Mouse (Mus musculus) T-cell, adult 2 months (primary cell): Measurements from ENCODE around the gene Pcbp1.
A peak's percentile ranks its signal among the peaks of the same experiment; 100 is the strongest.

Experiments used
- DNase-seq: peaks from one replicate; pipeline ENCODE4 v3.0.0; 2022; ENCODE audit warnings: low spot score

Gene Pcbp1

DNA sequence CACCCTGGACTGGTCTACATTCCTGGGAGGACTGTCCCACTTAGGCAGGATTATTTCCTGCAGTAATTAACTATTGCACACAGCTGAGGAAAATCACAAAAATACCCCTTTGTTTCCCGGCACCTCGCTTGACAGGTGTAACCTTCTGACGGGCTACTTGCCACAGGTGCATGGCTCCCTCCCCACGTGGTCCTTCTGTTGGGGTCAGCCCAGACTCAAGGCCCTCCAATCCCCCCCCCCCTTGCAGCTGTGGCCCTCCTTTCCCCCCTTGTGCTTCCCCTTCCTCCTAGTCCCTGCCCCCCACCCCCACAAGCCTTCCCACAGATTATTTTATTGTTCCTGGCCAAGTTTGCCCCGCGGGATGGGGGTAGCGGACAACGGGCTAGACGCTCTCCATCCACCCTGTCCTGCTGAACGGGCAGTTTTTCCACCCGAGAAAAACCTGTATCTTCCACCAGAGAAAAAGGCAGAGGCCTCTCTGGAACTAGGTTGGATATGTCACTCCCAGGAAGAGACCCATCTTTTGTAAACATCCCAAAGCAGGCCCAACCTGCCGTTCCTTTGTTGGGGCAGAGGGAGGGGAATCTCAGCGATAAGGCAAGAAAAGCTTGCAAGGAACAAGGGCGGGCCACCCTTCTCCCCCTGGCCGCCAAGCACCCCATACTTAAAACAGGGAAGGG, 2.2 kb downstream of the Pcbp1 start:
- DNase-seq = no peak

DNA sequence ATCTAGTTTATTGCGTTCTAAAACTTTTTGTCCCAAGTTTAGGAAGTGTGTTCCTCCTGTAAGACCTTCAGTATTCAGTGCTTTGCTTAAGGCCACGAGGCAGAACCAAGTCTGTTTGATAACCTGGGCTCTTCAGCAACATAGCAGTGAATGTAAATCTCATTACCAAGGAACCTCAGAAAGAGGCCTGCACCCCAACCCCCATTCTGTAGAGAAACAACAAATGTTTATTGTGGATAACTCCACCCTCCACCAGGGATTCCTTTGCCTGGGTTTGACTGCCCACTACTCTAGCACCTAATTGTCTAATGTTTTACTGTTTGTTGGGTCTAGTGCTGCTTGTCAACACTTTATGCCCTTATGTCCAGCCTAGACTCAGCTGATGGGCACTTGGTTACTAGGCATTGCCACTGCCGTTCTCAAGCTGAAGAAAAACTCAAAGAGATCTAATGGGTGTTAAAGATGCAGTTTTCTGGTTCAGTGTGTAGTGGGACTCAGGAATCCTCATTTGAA, 2.8 kb downstream of the Pcbp1 start:
- no peak for DNase-seq

DNA sequence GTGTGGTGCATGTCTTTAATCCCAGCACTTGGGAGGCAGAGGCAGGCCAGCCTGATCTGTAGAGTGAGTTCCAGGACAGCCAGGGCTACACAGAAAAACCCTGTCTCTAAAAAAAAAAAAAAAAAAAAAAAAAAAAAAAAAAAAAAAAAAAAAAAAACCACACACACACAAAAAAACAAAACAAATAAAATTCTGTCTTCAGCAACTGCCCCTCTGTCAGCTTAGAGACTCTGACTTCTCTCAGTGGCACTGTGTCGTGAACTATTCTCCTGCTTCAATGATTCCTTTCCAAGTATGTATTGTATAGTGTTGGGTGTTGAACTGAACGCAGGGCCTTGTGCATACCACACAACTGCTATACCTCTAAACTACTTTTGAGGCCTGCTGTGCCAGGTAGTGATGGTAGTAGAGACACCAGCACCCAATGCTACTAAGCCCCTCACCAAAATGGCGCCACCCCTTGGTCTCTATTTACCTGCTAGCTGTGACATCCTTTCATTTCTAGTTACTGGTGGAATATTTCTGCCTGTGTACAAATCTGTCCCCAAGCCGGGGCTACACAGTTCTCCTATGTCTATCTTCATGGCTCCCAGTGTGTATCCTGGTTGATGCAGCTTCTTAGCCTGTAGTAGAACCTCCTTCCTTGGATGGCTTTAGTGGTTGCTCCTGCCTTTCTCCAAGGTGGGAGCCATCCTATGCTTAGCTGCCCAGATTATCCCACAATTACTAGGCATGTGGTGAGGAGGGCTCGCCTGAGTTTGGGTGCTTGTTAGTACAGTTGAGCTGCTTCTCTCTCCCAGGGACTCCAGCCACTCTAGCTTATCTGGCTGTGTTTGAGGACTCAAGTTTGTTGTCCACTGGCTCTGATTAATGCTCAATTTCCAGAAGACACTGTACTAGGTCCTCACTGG, 3.9 kb downstream of the Pcbp1 start:
- no peak for DNase-seq

DNA sequence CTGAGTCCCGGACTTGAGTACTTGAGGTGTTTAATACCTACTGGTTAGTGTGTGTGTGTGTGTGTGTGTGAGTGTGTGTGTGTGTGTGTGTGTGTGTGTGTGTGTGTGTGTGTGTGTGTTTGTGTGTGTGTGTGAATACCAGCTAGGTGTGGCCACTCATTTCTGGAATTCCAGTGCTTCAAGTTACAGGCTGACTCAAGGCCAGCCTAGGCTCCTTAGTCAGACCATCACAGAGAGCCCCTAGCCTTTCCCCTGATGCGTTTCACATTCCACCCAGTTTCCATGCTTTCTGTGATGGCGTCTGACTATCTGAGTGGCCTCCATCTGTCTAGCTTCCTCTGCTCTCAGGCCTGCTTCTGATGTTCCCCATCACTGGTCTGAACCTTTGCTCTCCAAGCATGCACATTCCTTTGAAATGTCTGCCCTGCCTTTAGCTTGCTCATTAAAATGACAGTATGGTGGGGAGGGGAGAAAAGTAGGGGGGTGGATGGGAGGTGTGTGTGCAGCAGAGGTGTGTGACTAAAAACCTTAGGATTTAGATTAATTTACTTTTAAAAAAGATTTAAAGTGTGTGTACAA, 6.3 kb downstream of the Pcbp1 start:
- no peak for DNase-seq

DNA sequence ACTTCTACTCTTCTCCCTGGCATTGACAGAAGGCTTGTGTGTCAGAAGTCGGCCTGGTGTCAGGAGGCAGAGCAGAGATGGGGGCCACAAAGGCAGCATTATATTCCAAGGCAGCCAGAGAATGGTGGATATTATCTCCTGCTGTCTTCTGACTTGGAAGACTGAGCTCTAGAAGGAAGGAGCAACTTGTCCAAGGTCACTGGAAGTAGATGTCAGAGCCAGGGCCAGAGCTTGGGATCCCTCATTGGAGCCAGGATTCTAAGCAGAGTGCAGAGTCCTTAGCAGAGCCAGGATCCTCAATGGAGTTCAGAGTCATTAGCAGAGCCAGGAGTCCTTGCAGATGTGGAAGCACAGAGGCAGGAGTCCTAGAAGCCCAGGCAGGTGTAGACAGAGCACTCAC, 10.1 kb downstream of the Pcbp1 start:
- no peak for DNase-seq

DNA sequence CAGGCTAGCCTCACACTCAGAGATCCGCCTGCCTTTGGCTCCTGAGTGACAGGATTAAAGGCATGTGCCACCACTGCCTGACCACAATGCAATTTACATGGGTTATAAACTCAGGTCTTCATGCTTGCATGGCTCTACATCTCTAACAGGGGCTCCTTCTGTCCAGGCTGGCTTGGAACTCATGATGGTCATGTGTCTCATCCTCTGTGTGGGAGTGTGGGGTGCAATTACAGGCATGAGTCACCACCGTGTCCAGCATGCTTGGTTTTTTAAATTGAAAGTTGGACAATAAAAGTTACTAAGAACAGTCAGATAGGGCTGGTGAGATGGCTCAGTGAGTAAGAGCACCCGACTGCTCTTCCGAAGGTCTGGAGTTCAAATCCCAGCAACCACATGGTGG, 12.8 kb downstream of the Pcbp1 start:
- DNase-seq = no peak

DNA sequence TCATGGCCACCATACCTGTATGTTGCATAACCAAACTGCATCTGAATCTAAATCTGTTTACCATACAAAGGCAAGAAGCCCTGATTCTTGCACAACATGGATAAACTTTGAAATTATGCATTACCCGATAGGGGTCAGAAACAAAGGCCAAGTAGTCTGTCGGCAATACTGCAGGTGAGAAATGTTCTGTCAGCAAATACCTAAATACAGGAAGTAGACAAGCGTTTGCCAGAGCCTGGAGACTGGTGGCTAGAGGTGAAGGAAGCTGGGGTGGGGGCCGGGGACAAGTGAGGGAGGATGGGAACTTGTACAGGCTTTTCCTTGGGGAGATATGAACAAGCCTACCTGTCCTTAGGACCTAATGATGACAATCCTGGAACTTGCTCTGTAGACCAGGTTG, 15.1 kb downstream of the Pcbp1 start:
- no peak for DNase-seq

DNA sequence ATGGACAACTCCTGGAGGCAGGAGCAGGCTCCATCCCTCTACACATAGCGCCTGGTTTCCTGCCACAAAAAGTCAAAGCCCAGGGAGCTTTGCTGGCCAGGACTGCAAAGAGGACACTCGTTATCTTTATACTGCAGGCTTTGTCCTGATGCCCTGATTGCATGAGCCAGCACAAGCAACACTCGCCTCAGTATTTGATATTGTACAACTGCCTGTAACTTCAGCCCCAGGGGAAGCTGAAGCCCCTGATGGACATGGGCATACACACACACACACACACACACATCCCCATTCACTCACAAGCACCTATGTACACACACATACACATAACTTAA, 16.3 kb downstream of the Pcbp1 start:
- no peak for DNase-seq

DNA sequence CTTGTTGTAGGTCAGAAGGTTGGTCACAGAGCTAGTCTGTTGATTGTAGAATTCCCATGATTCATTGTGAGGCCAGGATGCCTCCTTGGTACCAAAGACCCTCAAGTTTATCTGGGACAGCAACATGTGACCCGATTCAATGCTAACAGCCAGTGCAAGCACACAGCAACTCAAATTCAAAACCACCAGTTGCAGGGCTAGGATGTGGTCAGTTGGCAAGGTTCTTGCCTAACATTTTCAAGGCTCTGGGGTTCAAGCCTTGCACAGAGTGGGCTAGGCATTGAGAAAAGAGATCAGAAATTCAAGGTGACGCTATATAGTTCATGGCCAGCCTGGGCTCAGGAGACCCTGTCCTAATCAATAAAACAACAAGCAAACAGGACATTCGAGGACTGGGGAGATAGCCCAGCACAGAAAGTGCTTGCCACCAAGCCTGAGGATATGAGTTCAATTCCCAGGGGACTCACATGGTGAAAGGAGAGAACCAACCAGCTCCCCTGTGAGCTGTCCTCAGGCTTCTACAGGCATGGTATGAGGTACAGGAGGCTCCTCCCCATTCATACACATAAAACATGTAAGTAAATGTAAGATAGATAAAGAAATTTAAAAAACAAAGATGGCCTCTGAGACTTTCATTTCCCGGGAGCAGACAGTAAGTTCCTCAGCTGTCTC, 16.8 kb downstream of the Pcbp1 start:
- DNase-seq = no peak

DNA sequence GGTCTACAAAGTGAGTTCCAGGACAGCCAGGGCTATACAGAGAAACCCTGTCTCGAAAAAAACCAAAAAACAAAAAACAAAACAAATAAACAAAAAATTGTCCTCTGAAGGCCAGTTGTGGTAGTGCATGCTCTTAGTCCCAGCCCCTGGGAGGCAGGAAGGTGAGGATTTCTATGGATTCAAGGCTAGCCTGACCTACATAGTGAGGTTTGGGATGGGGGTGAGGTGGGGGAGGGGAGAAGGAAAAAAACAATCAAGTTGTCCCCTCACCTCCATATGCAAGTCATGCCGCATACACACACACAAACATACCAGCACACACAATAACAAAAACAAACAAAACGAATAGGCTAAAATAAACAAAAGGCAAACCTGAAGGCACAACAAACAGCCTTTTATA, 17.4 kb downstream of the Pcbp1 start:
- DNase-seq = no peak

DNA sequence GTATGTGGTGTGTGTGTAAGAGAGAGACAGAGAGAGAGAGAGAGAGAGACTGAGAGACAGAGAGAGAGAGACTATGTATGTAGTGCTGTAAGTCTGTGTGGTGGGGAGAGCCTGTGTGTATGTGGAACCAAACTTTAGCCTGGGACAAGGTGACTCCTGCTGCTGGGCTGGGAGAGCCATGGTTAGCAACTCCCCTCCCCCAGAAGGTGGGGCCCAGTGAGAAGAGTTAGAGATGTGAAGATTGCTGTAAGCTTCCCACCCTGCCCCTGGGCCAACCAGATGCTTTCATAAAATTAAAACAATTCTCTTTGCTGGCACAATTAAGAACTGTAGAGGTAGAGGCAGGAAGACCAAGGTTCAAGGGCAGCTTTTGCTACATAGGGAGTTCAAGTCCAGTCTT, 19.0 kb downstream of the Pcbp1 start:
- no peak for DNase-seq

DNA sequence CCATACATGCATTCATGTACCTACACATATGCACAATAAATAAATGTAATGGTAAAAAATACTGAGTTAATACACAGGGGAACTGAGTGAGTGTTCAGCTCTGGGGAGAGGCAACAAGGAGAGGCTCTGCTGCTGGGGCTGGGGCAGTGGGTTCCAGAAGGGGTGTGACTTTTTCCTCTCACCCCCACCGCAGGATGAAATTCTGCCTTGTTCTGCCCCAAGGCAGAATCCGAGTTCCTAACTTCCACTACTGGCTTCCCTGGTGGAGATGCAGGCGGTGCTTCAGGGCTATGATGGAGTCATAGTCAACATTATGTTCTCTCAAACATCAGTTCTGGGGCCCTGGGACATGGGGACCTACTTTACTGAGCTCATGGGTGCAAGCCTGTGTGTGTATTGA, 19.8 kb downstream of the Pcbp1 start:
- DNase-seq = no peak

DNA sequence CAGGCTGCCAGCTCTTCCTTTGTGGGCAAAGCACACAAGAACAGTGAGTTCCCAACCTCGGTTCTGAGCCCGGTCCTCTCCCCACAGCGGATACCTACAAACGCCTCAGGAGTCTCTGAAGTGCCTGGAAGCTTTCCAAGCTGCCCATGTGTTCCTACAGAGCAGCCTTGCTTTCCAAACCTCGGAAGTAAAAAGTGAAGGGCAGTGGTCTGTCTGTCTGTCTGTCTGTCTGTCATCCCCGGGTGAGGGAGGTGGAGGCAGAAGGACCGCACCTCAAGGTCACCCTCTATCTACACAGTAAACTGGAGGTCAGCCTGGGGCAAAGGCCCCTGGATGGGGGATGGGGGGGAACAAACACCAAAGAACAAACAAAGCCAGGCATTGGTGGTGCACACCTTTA, 20.4 kb downstream of the Pcbp1 start:
- DNase-seq = no peak

DNA sequence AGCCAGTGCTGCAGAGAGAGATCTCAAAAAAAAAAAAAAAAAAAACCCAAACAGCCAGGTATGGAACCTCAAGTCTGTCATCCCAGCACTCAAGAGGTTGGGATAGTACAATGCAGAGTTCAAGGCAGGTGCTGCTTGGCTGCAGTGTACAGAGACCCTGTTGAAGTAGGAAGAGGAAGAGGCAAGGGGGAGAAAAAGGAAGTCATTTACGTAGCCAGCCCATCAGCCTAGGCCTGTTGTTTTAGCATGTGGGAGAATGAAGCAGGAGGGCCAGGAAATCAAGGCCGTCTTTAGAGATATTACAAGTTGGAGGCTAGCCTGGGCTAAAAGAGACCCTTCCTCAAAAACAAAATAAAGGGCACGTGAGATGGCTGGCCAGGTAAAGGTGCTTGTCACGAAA, 22.6 kb downstream of the Pcbp1 start:
- DNase-seq = no peak

DNA sequence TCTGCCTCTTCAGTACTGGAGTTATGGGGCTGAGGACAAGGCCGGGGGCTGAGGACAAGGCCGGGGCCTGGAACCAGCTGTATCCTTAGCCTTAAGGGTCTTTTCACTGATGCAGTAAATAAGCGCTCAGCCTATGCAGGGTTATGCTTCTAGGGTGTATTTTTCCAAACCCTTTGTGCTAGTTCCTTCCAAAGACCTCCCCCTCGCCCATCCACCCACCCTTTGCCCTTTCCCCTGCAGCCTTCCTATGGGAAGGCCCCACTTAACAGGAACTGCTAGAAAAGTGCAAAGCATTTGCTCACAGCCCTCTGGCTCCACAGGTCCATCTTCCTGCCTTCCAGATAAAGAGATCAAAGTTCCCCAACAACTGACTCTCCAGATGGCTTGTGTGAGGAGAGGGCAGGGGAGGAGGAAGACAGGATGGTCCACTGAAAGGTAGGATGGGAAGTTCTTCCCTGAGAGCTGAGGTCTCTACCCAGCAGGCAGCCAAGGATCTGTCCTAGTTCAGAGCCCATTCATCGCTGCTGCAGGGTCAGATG, 26.5 kb downstream of the Pcbp1 start:
- no peak for DNase-seq

DNA sequence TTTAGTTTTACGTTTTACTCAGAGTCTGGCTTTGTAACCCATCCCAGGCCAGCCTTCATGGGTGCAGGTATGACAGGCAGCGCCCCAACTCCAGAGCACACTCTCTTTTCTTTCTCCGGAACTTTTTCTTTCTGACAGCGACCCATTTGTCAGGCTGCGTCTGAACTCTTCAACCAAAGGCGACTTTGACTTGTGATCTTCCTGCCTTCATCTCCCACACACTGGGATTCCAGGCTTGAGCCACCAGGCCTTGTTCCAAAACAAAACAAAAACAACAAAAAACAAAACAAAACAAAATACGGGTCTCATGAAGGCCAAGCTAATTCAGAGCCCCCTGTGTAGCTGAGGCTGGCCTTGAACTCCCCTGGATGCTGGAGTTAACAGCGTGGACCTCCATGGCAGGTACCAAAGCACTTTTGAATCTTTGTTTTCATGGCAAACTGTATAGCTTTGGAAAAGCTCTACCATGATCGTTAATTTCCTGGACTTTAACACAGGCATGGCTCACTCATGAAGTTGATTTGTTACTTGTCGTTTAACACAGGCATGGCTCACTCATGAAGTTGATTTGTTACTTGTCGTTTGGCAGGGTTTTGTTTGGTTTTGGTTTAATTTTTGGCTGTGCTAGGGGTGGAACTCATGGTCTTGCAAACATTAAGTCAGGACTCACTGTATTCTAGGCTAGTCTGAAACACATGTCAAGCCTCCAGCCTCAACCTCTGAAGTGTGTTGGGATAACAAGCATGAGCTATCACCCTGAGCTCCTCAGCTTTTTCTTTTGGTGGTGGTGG, 28.0 kb downstream of the Pcbp1 start:
- no peak for DNase-seq

DNA sequence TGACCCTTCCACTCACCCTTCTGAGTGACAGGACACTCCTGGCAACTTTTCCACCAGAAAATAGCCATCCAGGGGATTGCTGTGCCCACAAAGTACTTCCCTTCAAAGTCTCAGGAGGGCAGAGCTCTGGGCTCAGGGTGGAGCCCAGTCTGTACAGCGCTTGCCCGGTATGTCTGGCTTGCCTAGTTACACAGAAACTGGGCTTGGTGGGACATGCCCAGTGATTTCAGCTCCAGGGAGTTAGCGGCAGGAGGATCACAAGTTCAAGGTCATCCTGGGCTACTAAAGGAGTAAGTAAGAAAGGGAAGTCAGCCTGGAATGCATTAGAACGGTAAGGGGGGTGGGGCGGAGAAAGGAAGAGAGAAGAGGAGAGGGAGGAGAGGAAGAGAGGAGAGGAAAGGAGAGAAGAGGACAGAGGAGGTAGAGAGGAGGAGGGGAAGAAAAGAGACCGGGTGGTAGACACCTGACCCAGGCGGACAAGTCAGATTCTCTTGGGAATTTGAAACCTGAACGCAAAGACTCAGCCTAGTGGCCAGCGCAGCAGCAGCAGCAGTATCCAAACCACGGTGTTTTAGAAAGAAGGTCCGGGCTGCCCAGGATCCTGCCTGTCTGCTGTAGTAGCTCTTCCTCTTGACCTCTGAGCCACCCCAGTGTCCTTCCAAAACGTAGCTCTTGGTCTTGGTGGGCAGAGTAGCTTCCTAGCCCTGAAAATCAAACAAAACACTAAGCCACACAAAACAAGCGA, 28.9 kb downstream of the Pcbp1 start:
- DNase-seq = peak; percentile 35

DNA sequence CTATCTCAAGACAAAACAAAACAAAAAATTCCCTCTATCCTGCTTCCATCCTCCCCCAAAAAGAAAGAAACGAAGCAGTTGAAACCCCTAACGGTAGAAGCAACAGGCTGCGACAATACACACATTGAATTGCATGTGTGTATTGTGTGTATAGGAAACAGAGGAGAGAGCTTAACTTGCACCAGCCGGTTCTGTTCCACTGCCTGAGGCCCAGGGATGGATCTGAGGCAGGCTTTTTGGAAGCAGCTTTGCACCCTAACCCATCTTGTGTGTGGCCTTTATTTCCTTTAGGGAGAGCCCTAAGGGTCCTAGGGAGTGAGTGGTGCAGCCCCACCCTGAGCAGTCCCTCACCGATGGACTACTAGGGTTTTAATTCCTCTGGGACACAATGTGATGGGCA, 29.5 kb downstream of the Pcbp1 start:
- DNase-seq = no peak

DNA sequence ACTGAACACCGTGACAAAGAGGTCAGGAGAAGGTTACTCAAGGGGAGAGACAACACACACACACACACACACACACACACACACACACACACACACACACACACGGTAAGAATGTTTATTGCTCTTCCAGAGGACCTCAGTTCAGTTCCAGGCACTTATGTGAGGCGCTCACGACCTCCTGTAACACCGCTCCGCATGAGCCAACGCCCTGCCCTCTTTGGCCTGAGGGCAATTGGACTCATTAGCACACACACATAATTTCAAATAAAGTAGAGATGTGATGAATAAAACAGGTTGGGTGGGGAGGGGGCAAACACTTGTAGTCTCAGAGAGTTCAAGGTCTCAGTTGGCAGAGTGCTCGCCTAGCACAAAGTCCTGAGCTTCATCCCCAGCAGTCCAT, 30.0 kb downstream of the Pcbp1 start:
- no peak for DNase-seq

DNA sequence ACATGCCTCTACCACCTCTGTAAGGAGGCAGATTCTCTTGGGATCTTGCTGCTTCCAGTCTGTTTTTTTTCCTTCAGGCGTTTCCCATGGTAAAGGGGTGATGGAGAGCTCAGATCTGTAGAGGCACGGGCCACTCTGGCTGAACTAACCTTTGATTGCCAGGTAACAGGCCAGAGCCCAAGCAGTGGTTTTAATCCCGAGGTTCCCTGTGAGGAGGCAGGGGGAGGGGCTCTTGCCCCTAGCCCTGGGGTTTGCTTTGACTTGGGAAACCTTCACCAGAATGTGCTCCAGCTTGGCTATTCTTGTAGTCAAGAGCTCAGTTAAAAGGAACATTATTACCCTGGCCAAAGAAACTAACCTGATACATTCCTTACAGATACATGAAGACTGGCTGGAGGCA, 30.5 kb downstream of the Pcbp1 start:
- DNase-seq = no peak

DNA sequence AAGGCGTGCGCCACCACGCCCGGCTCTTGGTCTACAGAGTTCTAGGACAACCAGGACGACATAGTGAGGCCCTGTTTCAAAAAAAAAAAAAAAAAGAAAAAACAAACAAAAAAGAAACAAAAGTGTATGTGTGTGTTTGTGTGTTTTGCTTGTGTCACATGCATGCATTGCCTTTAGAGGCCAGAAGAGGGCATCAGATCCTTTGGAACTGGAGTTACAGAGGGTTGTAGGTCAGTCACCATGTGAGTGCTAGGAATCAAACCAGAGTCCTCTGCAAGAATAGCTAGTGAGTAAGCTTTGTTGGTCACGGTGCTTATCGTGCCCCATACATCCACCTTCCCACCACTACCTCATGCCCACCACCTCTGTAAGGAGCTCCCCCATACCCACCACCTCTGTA, 31.4 kb downstream of the Pcbp1 start:
- no peak for DNase-seq
